Mouse (Mus musculus) CD4-positive, CD25-positive, alpha-beta regulatory T cell, adult 2 months (primary cell): ENCODE data around the gene H2-M10.2.

ENCODE experiments used
- DNase-seq: peaks from one replicate; pipeline ENCODE4 v3.0.0-alpha.2; 2012; ENCODE audit warnings: low read depth, low spot score

Gene H2-M10.2

GRCm38 (mm10) chr17:36286390-36286789 is at the start of gene H2-M10.2:
Gene H2-M10.2, minus strand, starts transcription at chr17:36286490.
- no peak for DNase-seq

GRCm38 (mm10) chr17:36326055-36326454 is 39.8 kb upstream of the H2-M10.2 start, which contains the start of gene H2-M10.1:
Gene H2-M10.1, minus strand, starts transcription at chr17:36326155.
- DNase-seq = no peak

- DNase-seq = no peak
Measured at GRCm38 (mm10) chr17:36315689-36316253, 29.5 kb upstream of the H2-M10.2 start.

GRCm38 (mm10) chr17:36315041-36315688 is 28.9 kb upstream of the H2-M10.2 start:
- DNase-seq = peak; percentile 85

GRCm38 (mm10) chr17:36314511-36314910 is 28.2 kb upstream of the H2-M10.2 start:
- peak; percentile 59 for DNase-seq

- DNase-seq = no peak
Measured at GRCm38 (mm10) chr17:36309293-36309692, 23.0 kb upstream of the H2-M10.2 start.

- DNase-seq = peak; percentile 89
Measured at GRCm38 (mm10) chr17:36308855-36309254, 22.6 kb upstream of the H2-M10.2 start.

GRCm38 (mm10) chr17:36281521-36282245 is 4.6 kb downstream of the H2-M10.2 start:
- DNase-seq = no peak

GRCm38 (mm10) chr17:36274776-36275175 is 11.5 kb downstream of the H2-M10.2 start:
- peak; percentile 30 for DNase-seq

- DNase-seq = no peak
Measured at GRCm38 (mm10) chr17:36273796-36274195, 12.5 kb downstream of the H2-M10.2 start.

- DNase-seq = no peak
Measured at GRCm38 (mm10) chr17:36272643-36273366, 13.5 kb downstream of the H2-M10.2 start.

- peak; percentile 93 for DNase-seq
Measured at GRCm38 (mm10) chr17:36271586-36272256, 14.6 kb downstream of the H2-M10.2 start, which contains the start of gene Trim39. Gene Trim39, minus strand, starts transcription at chr17:36272247.

- DNase-seq = peak; percentile 93
Measured at GRCm38 (mm10) chr17:36270956-36271585, 15.2 kb downstream of the H2-M10.2 start.

- peak; percentile 88 for DNase-seq
Measured at GRCm38 (mm10) chr17:36265834-36266233, 20.5 kb downstream of the H2-M10.2 start.

- no peak for DNase-seq
Measured at GRCm38 (mm10) chr17:36264273-36264925, 21.9 kb downstream of the H2-M10.2 start.

GRCm38 (mm10) chr17:36261511-36262166 is 24.7 kb downstream of the H2-M10.2 start:
- DNase-seq = no peak

GRCm38 (mm10) chr17:36257969-36258368 is 28.3 kb downstream of the H2-M10.2 start, which contains the start of gene Rpp21:
Gene Rpp21, minus strand, starts transcription at chr17:36258069.
- no peak for DNase-seq

GRCm38 (mm10) chr17:36257241-36257947 is 28.9 kb downstream of the H2-M10.2 start:
- DNase-seq = peak; percentile 87

GRCm38 (mm10) chr17:36253087-36253600 is 33.1 kb downstream of the H2-M10.2 start:
- no peak for DNase-seq
